Mouse (Mus musculus) CD8-positive naive resting alpha-beta T cell, adult 2 months (primary cell): ENCODE data around the gene Dusp9.
A peak's percentile ranks its signal among the peaks of the same experiment; 100 is the strongest.

Experiments
- DNase-seq, 2 experiments: peaks; one replicate each; pipeline ENCODE4 v3.0.0; 2022; ENCODE audit warnings: low read depth in 2 of 2, low spot score in 2 of 2

Gene Dusp9

DNA sequence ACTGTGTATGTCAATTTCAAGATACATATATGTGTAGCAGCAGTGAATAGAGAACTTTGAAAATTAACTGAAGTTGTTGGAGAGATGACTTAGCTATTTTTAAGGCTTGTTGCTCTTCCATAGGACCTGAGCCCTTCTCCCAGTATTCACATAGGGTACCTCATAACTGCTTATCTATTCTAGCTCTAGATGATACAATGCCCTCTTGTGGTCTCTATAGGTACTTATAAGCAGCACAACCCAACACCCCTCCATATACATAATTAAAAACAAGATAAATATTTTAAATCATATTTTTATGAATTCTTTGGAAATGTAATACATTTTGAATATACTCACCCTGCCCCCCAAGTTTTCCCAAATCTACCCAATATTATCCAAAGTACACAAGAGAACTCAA, 23.9 kb downstream of the Dusp9 start:
- DNase-seq: no peak

DNA sequence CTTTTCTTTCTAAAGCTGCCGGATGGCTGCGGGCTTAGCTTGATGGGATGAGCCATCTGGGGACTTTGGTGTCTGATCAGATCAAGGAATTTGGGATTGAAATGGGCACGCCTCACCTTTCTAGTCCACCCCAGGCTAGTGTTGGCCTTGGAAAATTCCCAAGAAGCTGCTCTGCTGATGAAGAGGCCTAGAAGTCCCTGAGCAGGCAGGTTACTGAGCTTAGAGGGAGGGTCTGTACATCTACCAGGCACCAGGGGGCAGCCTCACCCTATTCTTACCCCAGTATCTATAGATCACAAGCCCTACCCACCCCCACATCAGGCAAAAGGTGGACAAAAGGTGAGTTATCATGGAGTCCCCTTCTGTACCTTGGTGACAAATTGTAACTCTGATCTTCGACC, 32.8 kb downstream of the Dusp9 start:
- peak; percentile 30 to 52 for DNase-seq

- no peak for DNase-seq
These were observed 33.8 kb downstream of the Dusp9 start, which contains the start of gene Slc6a8 for GRCm38 (mm10) chrX:73672879-73673618. TSS of gene Slc6a8 (plus strand) at chrX:73673150.

DNA sequence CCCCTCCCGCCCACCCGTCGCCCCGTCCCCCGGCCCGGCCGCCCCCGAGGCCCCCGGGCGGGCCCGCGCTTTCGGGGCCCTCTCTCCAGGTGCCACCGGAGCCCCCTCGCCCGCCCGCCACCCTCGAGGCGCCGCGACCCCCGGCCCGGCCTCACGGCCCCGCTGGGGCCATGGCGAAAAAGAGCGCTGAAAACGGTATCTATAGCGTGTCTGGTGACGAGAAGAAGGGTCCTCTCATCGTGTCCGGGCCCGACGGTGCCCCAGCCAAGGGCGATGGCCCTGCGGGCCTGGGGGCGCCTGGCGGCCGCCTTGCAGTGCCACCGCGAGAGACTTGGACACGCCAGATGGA, 34.4 kb downstream of the Dusp9 start:
- DNase-seq: no peak

DNA sequence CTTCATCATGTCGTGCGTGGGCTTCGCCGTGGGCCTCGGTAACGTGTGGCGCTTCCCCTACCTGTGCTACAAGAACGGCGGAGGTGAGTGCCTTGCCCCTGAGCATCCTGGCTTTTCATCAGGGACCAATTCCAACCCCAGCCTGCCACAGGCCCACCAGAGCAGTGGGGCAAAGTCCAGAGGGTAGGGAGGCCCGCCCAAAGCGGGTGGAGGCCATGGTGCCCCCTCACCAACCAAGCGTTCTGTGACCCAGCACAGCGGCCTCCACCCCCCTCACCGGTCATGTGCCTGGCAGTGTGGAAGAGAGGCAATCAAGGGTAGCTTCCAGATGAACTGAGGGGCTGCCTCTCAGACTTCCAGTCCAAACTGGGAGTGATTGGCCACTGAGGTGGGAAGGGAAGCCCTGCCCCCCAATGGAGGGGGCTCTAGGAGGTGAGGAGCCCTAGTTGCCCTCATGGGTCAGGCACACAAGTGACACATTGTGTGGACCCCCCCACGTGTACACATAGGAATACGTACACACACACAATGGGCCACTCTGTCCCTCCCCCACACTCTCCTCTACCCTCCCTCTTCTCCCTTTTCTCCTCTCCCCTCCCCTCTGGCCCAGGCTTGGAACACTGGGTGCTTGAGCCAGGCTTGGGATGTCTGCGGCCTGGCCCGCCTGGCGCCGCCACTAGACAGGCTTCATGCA, 34.9 kb downstream of the Dusp9 start:
- no peak for DNase-seq

- no peak for DNase-seq
These were observed 36.0 kb downstream of the Dusp9 start for GRCm38 (mm10) chrX:73675231-73675630.

GRCm38 (mm10) chrX:73676668-73677067, 37.4 kb downstream of the Dusp9 start:
- no peak for DNase-seq

- no peak for DNase-seq
These were observed 44.9 kb downstream of the Dusp9 start for GRCm38 (mm10) chrX:73684156-73684555.

DNA sequence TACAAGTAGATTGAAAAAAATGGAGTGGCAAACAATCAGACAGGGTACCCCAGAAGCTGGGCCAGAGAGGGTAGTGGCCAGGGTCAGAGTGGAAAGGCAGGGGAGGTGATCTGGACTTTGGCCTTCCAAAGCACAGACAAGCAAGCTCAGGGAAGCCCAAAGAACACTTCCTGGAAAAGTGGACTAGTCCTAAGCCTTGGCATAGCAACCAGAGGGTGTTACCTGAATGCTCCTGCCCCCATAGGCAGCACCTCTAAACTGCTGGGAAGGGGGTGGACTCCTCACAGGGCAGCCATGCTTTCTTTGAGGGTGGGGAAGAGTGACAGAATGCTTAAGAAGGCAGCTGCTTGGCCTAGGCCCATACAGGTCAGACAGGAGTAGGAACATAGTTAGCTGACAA, 45.8 kb downstream of the Dusp9 start:
- DNase-seq: no peak

DNA sequence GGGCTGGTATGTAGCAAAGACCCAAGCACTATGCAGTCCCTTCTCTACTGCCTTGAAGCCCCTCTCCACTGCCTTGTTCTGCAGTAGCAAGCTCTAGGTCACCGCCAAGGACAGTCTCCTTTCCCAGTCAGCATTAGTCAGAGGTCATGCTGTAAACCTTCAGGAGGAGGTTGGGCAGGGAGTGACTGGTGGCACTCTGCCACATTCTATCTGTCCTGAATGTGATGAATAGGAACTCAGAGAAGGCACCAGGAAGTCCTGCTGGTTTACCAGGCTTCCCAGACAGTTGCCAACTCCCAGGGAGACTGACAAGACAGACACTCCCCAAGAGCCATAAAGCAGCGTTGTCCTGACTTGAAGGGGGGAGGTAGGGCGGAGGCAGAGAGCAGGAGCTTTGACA, 46.4 kb downstream of the Dusp9 start:
- DNase-seq: no peak

DNA sequence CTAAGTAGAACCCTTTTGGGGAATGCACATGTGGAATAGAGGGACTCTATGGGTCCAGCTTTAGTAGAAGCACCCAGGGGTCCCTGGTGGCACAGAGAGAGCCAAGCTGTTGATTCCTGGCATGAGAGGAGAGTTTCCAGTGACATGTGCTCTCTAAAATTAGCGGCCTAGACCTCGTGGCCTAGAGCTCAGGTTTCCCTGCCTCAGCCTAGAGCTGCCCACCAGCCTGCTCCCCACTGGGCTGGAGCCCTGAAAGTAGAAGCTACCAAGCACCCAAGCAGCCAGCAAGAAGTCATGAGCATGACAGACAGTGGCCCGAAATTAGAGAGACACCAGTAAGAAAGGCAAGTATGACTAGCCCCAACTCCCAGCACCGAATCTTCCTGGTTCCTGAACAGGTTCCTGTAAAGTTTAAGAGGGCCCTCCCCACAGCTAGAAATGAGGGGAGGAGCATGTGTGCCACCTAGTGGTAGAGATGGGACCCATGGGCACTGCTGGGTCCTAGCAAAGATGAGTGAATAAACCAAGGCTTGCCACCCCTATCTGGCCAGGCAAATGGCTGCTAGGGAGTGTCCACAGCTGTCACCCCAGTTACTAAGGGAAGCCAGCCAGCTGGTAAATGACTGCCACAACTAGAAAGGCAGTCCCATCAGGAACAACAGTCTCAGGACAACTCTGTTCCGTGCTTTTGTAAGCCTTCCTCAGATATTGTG, 51.9 kb downstream of the Dusp9 start:
- DNase-seq: peak; percentile 15 to 32
